Mouse (Mus musculus) kidney, adult 18-20 months (tissue): ENCODE data around the gene Gnao1.

Source experiments
- DNase-seq: peaks from one replicate; pipeline ENCODE4 v3.0.0; 2021

Gene Gnao1

GRCm38 (mm10) chr8:93898570-93898969 lies 88.8 kb downstream of the Gnao1 start:
- no peak for DNase-seq

- no peak for DNase-seq
These were observed 92.3 kb downstream of the Gnao1 start for GRCm38 (mm10) chr8:93902040-93902439.

- DNase-seq: no peak
These were observed 97.2 kb downstream of the Gnao1 start for GRCm38 (mm10) chr8:93906961-93907360.

GRCm38 (mm10) chr8:93907987-93908441 lies 98.2 kb downstream of the Gnao1 start:
- no peak for DNase-seq

GRCm38 (mm10) chr8:93908546-93908945 lies 98.8 kb downstream of the Gnao1 start:
- DNase-seq: no peak

GRCm38 (mm10) chr8:93911715-93912555 lies 102.2 kb downstream of the Gnao1 start:
- no peak for DNase-seq

- DNase-seq: peak; percentile 19
These were observed 108.2 kb downstream of the Gnao1 start for GRCm38 (mm10) chr8:93917859-93918421.

- no peak for DNase-seq
These were observed 108.8 kb downstream of the Gnao1 start for GRCm38 (mm10) chr8:93918580-93918979.

GRCm38 (mm10) chr8:93919422-93919821 lies 109.7 kb downstream of the Gnao1 start:
- DNase-seq: no peak

- no peak for DNase-seq
These were observed 110.3 kb downstream of the Gnao1 start for GRCm38 (mm10) chr8:93919916-93920589.

- no peak for DNase-seq
These were observed 110.8 kb downstream of the Gnao1 start for GRCm38 (mm10) chr8:93920590-93920948.

- no peak for DNase-seq
These were observed 114.2 kb downstream of the Gnao1 start for GRCm38 (mm10) chr8:93923897-93924334.

- DNase-seq: no peak
These were observed 115.7 kb downstream of the Gnao1 start for GRCm38 (mm10) chr8:93925513-93925912.

- no peak for DNase-seq
These were observed 119.5 kb downstream of the Gnao1 start for GRCm38 (mm10) chr8:93929233-93929632.

- no peak for DNase-seq
These were observed 121.6 kb downstream of the Gnao1 start for GRCm38 (mm10) chr8:93931336-93931735.

GRCm38 (mm10) chr8:93932873-93933272 lies 123.1 kb downstream of the Gnao1 start:
- peak; percentile 79 for DNase-seq

- no peak for DNase-seq
These were observed 123.5 kb downstream of the Gnao1 start for GRCm38 (mm10) chr8:93933288-93933687.

GRCm38 (mm10) chr8:93938193-93938592 lies 128.4 kb downstream of the Gnao1 start:
- DNase-seq: no peak

- no peak for DNase-seq
These were observed 131.0 kb downstream of the Gnao1 start for GRCm38 (mm10) chr8:93940542-93941423.

GRCm38 (mm10) chr8:93941636-93942054 lies 131.9 kb downstream of the Gnao1 start:
- no peak for DNase-seq

GRCm38 (mm10) chr8:93945781-93946180 lies 136.0 kb downstream of the Gnao1 start:
- no peak for DNase-seq

- no peak for DNase-seq
These were observed 136.6 kb downstream of the Gnao1 start for GRCm38 (mm10) chr8:93946397-93946796.

- no peak for DNase-seq
These were observed 140.4 kb downstream of the Gnao1 start for GRCm38 (mm10) chr8:93950133-93950532.
